Mouse (Mus musculus) heart, postnatal 0 days (tissue): ENCODE data around the gene Myh10.

ENCODE experiments used
- CTCF ChIP-seq: IDR thresholded peaks from 2 replicates; pipeline ENCODE4 v1.5.1; 2016; ENCODE audit warnings: antibody characterized with exemption, control low read depth, low read depth
- EP300 ChIP-seq: IDR thresholded peaks from 2 replicates; pipeline ENCODE4 v1.6.1; 2016; ENCODE audit warnings: antibody characterized with exemption, low read depth

DNA sequence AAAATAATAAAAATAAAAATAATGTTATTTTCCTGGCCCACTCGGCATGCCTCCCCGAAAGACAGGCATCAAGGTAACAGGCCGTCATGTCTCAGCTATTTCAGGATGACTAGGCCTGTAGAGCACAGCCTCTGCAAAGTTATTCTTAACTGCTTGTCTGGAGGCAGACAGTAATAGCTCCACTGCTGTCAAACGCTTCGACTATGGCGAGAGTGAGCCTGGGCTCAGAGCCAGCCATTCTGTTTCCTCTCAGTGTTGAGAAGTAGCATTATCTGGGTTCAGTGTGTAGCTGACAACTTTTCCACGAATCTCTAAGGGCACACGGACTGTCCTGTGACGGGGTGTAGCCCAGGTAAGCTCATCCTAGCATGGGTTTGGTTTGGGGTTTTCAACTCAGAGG, 33.5 kb upstream of the Myh10 start:
- 0 out of 2 replicates have a peak, but pooled peaks have one; percentile 65 for TF ChIP-seq EP300
- no peak for TF ChIP-seq CTCF
